Mouse (Mus musculus): Measurements from ENCODE around the gene Nhs. TPM values are rescaled to one million over a fixed set of nuclear protein-coding genes. Genes with fewer than 3 reads are reported as not detected.

Gene Nhs
- 1 to 10 TPM; 1.8 to 3.7 (median 2.4) TPM for total RNA-seq (2022)

DNA sequence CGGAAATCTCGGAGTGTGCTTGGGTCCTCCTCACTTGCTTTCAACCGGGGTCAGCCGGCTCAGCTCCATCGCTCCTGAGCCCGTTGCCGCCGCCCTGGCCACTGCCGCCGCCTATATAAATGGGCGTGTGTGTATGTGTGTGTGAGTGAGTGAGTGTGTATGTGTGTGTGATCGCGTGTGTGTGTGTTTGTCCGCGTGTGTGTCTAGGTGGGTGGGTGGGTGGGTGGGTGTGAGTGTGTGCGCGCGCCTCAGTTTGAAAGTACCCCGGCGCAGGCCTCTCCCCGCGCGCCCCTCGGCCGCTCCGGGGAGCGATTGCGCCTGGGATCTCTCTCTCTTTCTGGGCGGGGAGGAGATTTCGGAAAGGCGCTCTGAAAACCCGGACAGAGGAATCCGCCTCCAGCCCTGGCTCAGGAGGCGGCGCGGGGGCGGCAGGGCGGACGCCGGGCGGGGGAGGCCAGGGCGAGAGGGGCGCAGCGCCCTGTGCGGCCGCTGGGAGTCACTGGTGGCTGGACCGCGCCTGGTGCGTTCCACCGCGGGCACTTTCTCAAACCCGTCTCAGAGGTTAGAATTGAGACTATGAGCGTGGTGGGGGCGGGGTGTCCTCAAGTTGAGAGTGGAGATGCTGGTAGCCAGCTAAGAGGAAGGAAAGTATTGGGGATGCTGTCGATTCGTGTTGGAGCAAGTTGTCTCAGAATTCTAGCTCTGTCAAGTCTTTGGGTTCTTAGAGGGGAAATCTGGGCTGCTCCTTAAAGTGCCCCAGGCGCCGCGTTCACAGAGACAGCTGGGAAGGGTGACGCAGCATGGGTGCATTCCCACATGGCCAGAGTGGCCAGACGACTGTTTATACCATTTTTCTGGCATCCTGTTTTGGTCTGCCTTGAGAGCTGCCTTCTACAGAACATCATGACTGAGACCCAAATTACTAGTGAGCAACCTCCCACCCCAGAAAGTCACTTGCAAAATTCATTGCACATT, at the start of gene Nhs:
Gene Nhs, minus strand, starts transcription at position 94 of the 975 bp plus-strand sequence.
- peak; percentile 5 to 25 for DNase-seq (ENCODE audit: low spot score in 2 of 2)

DNA sequence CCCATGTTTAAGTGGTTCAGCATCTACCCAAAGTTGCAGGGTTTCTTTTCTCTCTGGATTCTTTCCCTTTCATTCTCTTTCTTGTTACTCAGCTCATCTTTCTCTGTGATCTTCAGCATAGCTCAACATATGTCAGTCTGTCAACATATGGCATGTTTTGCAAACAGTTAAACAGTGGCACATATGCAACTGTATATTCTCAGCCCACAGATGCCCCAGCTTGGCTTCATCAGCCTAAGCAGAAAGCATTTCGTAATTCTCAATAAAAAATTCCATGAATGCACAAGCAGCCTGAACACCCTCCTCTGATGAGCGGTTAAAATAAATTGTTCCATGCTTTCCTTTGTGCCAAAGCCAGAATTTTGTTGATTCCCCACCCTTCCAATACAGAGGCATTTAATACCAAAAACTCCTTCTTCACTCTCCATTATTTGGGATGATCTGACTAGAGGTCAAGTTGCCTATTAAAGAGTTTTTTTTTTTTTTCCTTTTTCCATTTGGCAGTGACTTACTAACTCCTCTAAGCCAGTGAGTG, 46.9 kb upstream of the Nhs start:
- DNase-seq (ENCODE audit: low spot score in 2 of 2), result no peak

DNA sequence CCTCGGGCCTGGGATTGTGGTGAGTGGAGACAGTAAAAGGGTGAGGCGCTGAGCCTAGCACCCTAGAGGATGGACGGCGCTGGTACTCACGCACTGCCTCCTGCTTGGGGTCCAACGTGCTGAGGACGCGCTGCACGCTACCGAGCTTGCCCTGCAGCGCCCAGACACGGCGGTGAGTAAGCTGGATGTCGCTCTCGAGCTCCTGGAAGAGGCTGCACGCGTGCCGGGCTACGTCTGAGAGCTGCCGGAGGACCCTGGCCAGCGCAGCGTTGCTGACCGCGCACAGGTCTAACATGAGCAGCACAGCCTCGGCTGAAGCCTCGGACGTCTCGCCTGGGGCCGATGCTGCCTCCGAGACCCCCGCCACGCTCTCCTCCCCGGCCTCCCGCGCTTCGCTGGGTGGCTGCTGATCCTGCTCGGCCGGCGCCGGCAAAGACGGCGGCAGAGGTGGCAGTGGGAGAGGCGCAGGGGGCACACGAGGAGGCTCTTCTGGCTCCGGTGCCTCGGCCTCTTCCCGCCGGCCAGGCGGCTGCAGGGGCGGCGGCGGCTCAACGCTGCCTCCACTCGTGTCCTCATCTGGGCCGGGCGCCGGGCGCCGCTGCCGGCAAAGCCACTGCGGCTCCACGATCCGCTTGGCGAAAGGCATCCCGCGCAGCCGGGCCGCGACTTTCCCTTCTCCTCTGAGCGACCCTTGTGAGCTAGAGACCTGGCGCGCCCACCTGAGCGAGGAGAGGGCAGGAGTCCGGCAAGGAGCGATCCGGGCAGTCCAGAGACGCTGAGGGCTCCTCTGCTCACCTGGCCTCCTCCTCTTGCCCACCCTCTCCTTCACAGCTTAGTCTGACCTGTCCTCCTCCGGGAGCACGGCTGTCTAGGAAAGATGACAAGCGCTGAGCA, 540 bp downstream of the Nhs start:
- peak in 1 of 2 experiments; percentile 4 for DNase-seq (ENCODE audit: low spot score in 2 of 2)

DNA sequence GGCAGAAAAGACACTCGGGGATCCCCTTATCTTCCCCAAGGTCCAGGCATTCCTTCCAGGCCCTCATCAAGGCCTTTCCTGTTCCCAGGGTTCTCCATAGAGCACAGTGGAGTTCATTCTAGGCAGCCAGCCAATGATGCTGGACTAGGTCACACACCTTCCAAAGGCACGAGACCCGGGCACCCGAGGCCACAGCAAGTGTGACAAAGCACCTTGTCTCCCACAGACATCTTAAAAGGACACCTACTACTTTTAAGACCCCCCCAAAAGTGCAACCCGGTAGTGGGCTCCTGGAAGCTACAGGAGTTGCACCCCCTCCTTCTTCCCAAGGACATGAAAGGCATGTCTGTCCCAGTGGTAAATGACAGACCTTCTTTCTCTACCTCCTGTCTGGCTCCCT, 1.4 kb downstream of the Nhs start:
- DNase-seq (ENCODE audit: low spot score in 2 of 2), result no peak

DNA sequence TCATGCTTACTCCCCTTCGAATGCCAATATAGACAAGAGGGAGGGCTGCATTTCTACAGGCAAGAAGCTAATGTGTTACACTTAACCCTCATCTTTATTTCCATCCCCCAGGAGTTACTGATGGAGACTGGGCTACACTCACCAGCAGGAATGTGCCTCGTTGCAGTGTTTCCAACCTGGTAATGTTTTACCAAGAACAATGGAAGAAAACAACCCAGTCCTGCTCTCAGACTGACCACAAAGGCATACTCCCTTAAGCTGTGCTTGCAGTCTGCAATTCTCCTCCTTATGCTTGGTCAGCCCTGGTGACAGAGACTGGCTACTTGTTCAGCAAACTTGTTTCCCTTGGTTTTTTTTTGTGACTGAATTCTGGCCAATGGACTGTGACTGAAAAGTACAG, 21.7 kb downstream of the Nhs start:
- no peak for DNase-seq (ENCODE audit: low spot score in 2 of 2)

DNA sequence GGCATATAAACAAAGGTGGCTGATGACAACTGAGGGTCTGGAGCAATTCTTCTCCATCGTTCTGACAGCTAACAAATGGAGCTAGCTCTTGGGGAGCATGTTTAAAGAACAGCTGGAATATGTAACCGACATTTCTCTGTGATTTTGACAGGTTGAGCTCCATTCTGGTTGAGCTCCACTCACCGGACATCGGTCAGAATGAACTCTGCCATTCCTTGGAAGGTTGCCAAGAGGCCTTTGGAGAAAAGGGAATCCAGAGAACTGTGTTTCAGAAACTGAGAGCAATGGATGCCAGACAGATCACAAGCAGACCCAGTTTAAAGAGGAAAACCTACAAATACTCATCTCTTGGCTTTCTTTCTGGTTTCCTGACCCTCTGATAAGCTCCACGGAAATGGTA, 46.3 kb downstream of the Nhs start:
- no peak for DNase-seq (ENCODE audit: low spot score in 2 of 2)

DNA sequence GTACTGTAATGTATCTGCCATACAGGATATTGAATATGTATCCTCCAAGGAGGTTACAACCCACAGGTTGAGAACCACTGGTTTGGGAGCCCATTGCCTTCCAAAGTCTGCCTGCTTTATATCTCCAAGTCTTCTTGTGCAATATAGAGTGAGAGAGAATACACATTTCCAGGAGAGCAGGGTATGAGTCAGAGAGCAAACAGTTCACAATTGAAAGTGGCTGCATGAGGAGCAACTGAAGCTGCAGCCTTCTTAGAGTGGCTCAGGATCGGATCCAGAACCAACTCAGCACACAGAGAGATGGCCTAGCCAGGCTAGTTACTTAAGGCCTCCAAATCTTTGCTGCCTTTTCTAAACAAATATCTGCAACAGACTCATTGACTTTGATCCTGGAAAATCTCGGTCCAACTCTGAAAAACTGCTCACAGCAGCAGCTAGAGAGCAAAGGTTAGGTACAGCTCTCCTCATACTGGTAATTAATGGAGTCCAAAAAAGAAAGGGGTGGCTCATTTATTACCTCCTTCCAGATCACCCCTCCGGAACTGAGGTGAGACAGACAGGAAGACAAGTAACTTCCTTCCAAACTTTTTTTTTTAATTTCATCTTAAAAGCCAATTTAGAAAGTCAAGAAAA, 56.6 kb downstream of the Nhs start:
- DNase-seq (ENCODE audit: low spot score in 2 of 2), result no peak

DNA sequence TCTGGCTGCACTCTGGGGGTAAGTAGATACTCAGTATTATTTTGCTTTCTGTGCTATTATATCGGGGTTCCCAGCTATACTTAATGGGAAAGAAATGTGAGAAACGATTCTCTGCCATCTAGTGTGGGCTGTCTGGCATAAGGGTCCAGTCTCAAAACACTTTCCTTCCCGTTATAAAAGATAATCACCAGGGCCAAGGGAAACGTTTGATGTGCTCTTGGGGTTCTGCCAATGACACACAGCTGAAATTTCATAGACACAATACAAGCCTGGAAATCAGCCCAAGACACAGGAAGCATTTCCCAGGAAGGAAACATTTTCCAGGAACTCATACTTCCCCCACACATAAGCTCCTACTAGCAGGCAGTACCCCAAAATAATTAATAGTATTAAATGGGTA, 61.2 kb downstream of the Nhs start:
- no peak for DNase-seq (ENCODE audit: low spot score in 2 of 2)

DNA sequence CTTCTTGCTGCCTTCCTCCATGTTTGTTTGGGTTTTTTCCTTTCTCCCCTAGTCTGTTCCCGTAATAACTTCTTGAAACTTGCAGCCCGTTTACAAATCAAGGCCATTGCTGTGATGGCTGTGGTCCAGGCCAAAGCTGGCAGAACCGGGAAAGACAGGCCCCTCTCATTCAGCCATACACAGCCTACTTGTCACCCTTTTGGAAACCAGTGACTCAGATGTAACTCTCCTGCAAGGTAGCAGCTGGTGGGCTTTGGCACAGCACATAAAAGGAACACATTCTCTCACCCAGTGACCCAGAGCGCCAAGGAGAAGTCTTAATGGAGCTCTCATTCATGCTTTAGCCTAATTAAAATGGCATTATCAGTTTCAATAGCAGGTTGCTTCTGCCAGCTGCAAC, 72.2 kb downstream of the Nhs start:
- no peak for DNase-seq (ENCODE audit: low spot score in 2 of 2)

DNA sequence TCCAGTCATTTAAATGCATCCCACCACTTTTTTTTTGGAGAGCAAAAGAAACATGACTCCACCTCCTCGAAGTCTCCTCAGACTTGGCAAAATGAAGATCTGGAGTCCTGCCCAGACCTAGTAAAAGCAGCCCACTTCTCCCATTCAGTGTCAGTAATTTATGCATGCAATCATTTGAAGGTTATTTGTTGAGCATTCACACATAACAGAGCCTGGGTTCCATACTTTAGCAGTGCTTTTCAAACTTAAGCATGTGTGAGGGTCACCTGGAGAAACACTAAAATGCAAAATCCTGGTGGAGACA, 73.7 kb downstream of the Nhs start:
- DNase-seq (ENCODE audit: low spot score in 2 of 2), result no peak

DNA sequence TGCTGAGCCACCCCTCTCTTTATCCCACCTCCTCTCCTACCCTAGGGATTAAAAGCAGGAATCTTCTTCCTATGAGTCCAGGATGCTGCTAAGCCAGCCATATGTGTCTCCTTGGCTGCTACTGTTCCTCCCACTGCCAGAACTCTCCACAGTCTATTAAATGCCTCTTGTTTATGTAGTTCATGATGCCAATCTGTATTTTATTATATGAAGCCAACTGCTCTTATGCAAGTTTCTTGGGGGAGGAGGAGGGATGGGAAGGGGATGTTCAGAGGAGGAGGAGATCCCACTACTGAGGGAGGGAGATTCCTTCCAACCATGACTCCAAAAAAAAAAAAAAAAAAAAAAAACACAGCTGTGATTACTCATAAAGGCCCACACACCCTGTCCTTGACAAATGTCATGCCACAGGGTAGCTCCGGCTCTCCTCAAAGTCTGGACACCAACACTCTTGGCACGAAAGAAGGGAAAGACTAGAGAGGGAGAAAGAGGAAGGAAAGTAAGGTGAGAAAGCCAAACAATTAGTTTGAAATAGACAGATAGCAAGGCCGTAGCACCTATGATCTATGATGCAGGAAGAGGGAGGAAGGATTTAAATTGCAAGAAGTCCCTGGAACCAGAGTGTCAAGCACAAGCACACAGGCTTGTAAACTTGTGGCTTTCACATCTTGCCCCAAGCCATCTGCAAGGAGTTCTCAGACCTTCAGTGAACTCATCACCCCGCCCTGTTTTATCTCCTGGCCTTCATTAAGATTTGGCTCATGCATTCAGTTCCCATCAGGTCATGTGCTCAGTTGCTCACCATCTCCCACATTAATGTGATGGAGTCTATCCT, 74.3 kb downstream of the Nhs start:
- DNase-seq (ENCODE audit: low spot score in 2 of 2), result no peak

DNA sequence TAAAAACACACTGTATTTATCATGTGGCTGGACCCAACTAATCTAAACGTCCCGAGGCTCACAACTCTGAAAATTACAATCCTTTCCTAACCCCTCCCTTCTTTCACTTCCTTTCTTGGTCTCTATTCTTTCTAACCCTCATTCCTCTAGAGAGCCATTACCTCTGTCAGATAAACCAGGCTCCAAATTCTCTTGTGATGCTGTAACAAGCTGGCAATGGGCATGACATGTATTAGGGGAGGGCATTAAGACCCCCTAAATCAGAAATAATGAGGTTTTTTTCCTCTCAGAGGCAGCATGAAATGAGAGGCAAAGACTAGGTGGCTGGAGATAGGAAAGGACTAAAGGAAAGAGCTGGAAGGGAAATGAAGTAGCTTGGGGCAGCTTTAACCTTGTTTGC, 96.4 kb downstream of the Nhs start:
- DNase-seq (ENCODE audit: low spot score in 2 of 2), result no peak

DNA sequence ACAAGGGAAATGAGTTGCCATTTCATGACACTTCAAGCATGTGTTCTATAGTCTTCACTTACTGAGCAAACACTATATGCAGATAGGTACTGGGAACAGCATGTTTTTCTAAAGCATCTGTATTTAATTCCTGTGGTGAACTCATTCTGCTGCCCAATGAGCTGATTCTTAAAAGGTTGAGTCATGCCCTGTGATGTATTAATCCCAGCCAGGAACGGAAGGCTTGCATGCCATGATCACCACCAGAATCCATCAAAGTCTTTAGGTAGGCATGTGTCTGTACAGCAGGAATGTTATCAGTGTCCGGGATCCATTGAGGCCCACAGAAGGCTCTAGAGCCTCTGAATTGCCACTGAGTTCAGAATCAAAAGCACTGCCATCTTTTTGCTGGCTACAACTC, 103.9 kb downstream of the Nhs start:
- no peak for DNase-seq (ENCODE audit: low spot score in 2 of 2)

DNA sequence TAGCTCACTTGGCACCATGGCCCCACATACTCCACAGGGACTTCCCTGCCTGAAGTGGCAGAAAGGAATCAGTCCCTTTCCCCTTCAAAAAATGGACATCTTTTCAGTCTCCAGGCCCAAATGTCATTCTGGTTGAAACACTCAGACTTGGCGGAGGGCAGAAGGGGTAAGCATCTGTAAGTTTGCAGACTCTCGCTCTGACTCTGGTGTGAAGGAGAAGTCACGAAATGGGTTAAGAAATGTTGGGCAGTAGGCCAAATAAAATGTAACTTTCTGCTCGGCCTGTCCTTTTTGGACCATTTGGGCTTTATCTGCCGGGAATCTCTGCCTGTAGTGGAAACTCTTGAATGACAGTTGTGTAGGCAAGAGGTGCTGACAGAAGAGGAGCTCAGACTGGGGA, 106.0 kb downstream of the Nhs start:
- no peak for DNase-seq (ENCODE audit: low spot score in 2 of 2)

DNA sequence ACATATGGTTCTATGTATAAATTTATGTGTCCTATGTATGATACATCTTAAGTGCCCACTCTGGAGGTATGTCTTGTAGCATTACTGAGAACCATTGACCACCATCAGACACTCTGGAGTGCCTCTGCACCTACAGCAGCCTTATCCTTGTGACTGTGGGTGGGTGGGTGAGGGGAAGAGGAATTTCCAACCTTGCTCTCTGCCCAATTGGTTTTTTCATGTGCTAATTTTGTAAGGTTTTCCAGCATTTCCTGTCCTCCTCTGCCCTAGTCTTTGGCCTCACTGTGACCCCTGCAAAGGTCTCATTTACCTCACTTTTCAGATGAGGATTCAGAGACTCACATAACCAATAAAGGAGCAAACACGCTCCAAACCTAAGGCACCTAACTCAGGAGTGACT, 107.0 kb downstream of the Nhs start:
- no peak for DNase-seq (ENCODE audit: low spot score in 2 of 2)

DNA sequence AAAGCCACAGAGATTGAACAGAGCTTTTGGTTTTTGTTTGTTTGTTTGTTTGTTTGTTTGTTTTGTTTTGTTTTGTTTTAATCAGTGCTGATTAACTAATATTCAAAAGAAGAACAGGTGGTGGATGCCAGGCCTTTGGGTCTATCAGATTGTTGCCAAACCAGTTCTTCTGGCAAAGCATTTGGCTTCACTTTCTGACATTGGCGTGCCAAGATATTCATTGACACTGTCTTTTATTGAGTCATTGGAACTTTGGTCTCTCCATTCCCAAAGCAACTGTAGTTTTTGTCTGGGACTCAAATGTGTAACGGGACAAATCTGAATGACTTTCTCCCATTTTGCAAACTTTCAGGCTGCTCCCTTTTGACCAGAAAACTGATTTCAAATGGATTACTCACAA, 109.9 kb downstream of the Nhs start:
- DNase-seq (ENCODE audit: low spot score in 2 of 2), result no peak

DNA sequence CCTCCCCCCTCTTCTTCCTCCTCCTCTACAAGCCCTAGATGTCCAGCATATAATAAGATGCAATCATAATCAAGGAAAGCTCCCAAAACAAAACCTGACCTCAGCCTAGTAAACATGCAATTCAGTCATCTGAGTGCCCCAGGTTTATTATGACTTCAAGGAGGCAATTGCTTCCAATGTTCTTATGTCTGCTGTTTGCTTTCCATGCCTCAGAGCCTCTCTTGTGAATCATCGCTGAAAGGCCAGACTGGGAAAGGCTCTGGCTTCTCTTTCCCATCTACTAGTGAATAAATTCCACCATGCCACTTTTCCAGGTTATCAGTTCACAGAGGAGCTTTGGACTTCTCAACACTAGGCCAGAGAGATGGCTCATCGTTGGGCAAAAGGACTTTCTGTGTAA, 114.0 kb downstream of the Nhs start:
- DNase-seq (ENCODE audit: low spot score in 2 of 2), result no peak

DNA sequence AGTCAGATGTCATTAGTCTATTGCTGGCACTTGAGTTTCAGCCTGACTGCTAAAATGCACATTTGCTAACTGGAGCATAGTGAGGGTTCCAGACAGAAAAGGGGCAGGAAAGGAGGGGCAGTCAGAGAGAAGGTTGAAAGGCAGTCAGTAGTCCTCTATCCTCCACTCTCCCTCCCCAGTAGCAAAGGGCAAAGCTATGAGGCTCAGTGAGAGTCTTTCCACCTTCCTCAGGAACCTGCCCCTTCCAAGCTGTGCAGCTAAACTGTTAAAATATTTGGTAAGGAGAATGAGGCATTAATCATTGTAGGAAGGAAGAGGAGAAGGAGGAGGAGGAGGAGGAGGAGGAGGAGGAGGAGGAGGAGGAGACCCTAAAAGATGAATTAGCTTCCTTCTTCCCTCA, 115.4 kb downstream of the Nhs start:
- no peak for DNase-seq (ENCODE audit: low spot score in 2 of 2)

DNA sequence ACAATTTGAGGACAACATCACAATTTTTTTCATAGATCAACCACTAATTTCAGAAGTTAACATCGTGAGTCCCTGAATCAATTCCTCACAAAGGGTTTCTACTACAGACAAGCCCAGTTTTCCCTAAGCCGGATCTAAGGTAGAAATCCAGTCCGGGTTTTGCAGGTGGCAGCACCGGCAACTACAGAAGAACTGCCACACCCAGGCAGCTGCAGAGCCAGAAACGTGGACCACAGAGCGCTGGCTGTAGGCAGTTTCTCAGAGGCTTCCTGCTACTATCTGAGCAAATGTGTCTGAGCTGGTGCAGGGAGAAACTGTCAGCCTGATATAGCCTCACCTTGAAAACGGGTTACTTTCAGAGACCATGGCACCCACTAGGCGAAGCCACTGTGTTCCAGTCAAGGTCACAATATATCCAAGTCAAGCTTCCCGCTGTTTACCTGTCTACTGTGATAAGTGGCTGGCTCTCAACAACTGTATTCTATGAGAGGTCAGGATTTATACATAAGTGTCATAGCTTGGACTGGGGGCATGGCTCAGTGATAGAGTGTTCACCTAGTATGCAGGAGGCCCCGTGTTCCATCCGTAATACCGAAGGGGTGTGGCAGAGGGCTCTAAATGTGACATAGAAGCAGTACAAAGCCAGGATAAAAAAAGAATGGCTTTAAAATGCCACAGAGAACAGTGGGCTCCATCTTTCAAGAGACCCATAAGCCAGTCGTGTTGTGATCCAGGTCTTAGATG, 134.1 kb downstream of the Nhs start:
- DNase-seq (ENCODE audit: low spot score in 2 of 2), result peak in 1 of 2 experiments; percentile 2

DNA sequence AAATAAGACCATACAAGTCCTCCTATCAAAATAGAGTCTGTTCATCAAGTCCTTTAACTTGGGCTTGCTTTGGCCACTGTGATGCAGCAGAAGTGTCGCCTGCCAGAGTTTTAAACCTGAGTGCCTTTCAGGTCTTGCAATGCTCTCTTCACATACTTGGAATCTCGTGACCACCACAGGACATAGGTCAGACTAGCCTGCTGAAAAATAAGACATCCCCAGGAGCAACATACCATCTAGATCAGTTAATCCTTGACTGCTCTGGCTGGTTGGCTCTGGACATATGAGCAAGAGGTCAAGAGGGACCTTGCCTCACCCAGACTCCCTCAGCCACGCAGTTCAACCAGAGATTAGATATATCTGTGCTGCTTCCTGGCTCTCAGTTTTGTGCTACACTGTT, 137.8 kb downstream of the Nhs start:
- DNase-seq (ENCODE audit: low spot score in 2 of 2), result no peak
